Mouse (Mus musculus) G1E (cell line): ENCODE measurements around the gene Tbc1d5.

Experiments
- CTCF ChIP-seq: IDR thresholded peaks from 2 replicates; pipeline ENCODE4 v1.5.1; 2012; ENCODE audit warnings: low read depth, low read length, inconsistent platforms, mixed read lengths
- GATA1 ChIP-seq: IDR thresholded peaks from 2 replicates; pipeline ENCODE4 v1.6.1; 2012; ENCODE audit warnings: borderline replicate concordance, low read length, inconsistent platforms, mixed read lengths
- TAL1 ChIP-seq: conservative IDR thresholded peaks from 2 replicates; pipeline ENCODE4 v1.6.1; 2012; ENCODE audit warnings: low read depth, low read length, inconsistent platforms, mixed read lengths

- no peak for TF ChIP-seq CTCF
- TF ChIP-seq GATA1, result no peak
- TF ChIP-seq TAL1, result no peak
These were observed 414.8 kb downstream of the Tbc1d5 start for GRCm38 (mm10) chr17:50764387-50764786.
